Mouse (Mus musculus): ENCODE results near the gene Olfr1392. TPM values are rescaled to one million over a fixed set of nuclear protein-coding genes. Genes with fewer than 3 reads are reported as not detected.

Gene Olfr1392
- total RNA-seq, 1 experiment, result not detected

DNA sequence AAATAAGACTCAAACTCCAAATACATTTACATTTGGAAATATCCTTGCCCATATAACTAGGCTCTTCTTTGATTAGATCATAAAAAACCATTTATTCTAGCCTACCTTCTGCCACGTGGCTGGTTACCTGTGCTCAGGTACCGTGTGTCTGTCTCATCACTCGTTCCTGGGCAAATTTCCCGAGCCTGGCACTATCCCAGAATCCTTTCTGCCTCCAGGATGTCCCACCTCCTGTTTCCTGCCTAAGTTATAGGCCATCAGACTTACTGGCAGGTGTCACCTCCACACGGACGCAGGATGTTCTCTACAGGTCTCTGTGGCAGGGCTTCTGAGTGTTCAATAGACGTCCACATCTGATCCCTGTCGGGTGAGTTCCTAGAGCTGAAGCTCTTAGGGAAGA lies 20.0 kb upstream of the Olfr1392 start:
- TF ChIP-seq ZNF384 (IDR thresholded peaks at IDR 0.05; ENCODE audit: low read depth, low read length) (no peak), MAFK (IDR thresholded peaks at IDR 0.05; ENCODE audit: insufficient read depth, low read depth, low read length) (no peak), CHD2 (IDR thresholded peaks at IDR 0.05; ENCODE audit: low read depth, low read length) (no peak), ZC3H11A (IDR thresholded peaks at IDR 0.05; ENCODE audit: borderline replicate concordance, low read depth, low read length) (no peak), HCFC1 (IDR thresholded peaks at IDR 0.05; ENCODE audit: borderline replicate concordance, insufficient read depth, low read length) (no peak)
- peaks cover 2 to 12% of the 10 kb centered on the region in 2 experiments; a peak in 1 of 4 replicates for H3K4me1 ChIP-seq (ENCODE audit: control insufficient read depth in 2 of 2, insufficient read depth in 2 of 2, low read length in 2 of 2, poor library complexity in 1 of 2)
- in situ Hi-C loops (cut with MboI; ENCODE audit: low sequenced_read_pairs in 2 of 2, unreplicated experiment in 2 of 2), result loop anchor here (5.0 to 25.0 kb wide), 3 partner anchors 78 to 403 kb away; partner anchors contain the start of genes Irgm1 (in 2 of the 2) and Btnl9 (in 1 of the 2)
- no peak overlapping the region for H3K9ac ChIP-seq (ENCODE audit: insufficient read depth, low read depth, low read length, poor library complexity, severe bottlenecking)
- no peaks in the 10 kb centered on the region for H3K9me3 ChIP-seq (ENCODE audit: control insufficient read depth, insufficient read depth, low read depth, low read length)
- no peak overlapping the region for H3K4me3 ChIP-seq (ENCODE audit: insufficient read depth in 1 of 2, low read depth in 1 of 2, low read length in 2 of 2, poor library complexity in 1 of 2, severe bottlenecking in 1 of 2)
- H3K27ac ChIP-seq (ENCODE audit: insufficient read depth, low read depth, low read length, poor library complexity, severe bottlenecking), result no peak overlapping the region
- DNase-seq (ENCODE audit: low read depth, low spot score), result no peak
- peaks cover 2% of the 10 kb centered on the region; the same call in 1 of the 2 replicates for H3K36me3 ChIP-seq (ENCODE audit: control insufficient read depth, insufficient read depth, low read length, poor library complexity, severe bottlenecking)

DNA sequence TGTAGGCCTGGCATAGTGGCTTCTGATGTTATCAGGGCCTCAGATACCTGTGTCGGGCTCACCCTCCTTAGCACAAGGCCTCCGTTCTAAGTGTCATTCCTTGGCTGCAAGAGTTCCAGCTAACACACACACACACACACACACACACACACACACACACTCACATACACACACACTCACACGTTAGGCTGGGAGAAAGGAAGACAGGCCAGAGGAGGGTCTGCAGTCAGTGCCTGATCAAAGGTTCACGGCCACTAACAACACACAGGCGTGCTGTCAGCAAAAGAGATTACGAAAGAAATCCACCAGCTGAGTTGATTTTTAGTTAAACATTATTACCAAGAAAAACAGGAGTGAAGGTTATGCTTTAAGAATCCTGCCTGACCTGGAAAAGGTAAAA lies 18.4 kb upstream of the Olfr1392 start:
- H3K4me3 ChIP-seq (ENCODE audit: insufficient read depth in 1 of 2, low read depth in 1 of 2, low read length in 2 of 2, poor library complexity in 1 of 2, severe bottlenecking in 1 of 2), result no peak overlapping the region
- H3K9ac ChIP-seq (ENCODE audit: insufficient read depth, low read depth, low read length, poor library complexity, severe bottlenecking), result no peak overlapping the region
- H3K9me3 ChIP-seq (ENCODE audit: control insufficient read depth, insufficient read depth, low read depth, low read length), result no peaks in the 10 kb centered on the region
- no peak for DNase-seq (ENCODE audit: low read depth, low spot score)
- in situ Hi-C loops (cut with MboI; ENCODE audit: low sequenced_read_pairs in 2 of 2, unreplicated experiment in 2 of 2), result loop anchor here (5.0 to 25.0 kb wide), 3 partner anchors 79 to 404 kb away; partner anchors contain the start of genes Irgm1 (in 2 of the 2) and Btnl9 (in 1 of the 2)
- H3K27ac ChIP-seq (ENCODE audit: insufficient read depth, low read depth, low read length, poor library complexity, severe bottlenecking), result no peak overlapping the region
- peaks cover 0 to 1% of the 10 kb centered on the region in 2 experiments; a peak in 1 of 4 replicates for H3K4me1 ChIP-seq (ENCODE audit: control insufficient read depth in 2 of 2, insufficient read depth in 2 of 2, low read length in 2 of 2, poor library complexity in 1 of 2)
- peaks cover under 1% of the 10 kb centered on the region; the same call in 1 of the 2 replicates for H3K36me3 ChIP-seq (ENCODE audit: control insufficient read depth, insufficient read depth, low read length, poor library complexity, severe bottlenecking)
- TF ChIP-seq ZNF384 (IDR thresholded peaks at IDR 0.05; ENCODE audit: low read depth, low read length) (no peak), MAFK (IDR thresholded peaks at IDR 0.05; ENCODE audit: insufficient read depth, low read depth, low read length) (no peak), CHD2 (IDR thresholded peaks at IDR 0.05; ENCODE audit: low read depth, low read length) (no peak), ZC3H11A (IDR thresholded peaks at IDR 0.05; ENCODE audit: borderline replicate concordance, low read depth, low read length) (no peak), HCFC1 (IDR thresholded peaks at IDR 0.05; ENCODE audit: borderline replicate concordance, insufficient read depth, low read length) (no peak)

DNA sequence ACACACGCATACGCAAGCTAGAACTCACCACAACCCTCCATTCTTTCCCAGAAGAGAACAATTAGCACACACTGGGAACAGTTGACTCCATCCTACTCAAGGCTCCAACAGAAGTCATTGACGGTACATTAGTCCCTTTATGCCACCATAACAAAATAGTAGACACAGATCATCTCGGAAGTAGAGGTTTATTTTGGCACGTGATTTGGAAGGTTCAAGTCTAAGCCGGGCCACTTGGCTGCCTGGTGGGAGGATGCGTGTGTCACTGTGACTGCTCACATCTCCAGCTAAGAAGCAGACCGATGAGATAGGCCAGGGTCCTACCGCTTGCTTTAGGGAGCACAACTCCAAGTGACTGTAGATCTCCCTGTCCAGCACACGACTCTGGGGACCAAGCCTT lies 17.8 kb upstream of the Olfr1392 start:
- no peak for TF ChIP-seq CHD2 (IDR thresholded peaks at IDR 0.05; ENCODE audit: low read depth, low read length)
- TF ChIP-seq ZC3H11A (IDR thresholded peaks at IDR 0.05; ENCODE audit: borderline replicate concordance, low read depth, low read length), result no peak
- no peak for TF ChIP-seq ZNF384 (IDR thresholded peaks at IDR 0.05; ENCODE audit: low read depth, low read length)
- TF ChIP-seq HCFC1 (IDR thresholded peaks at IDR 0.05; ENCODE audit: borderline replicate concordance, insufficient read depth, low read length), result no peak
- TF ChIP-seq MAFK (IDR thresholded peaks at IDR 0.05; ENCODE audit: insufficient read depth, low read depth, low read length), result no peak
- no peak overlapping the region for H3K9ac ChIP-seq (ENCODE audit: insufficient read depth, low read depth, low read length, poor library complexity, severe bottlenecking)
- H3K9me3 ChIP-seq (ENCODE audit: control insufficient read depth, insufficient read depth, low read depth, low read length), result no peaks in the 10 kb centered on the region
- in situ Hi-C loops (cut with MboI; ENCODE audit: low sequenced_read_pairs in 2 of 2, unreplicated experiment in 2 of 2), result loop anchor here (5.0 to 25.0 kb wide), 3 partner anchors 80 to 405 kb away; partner anchors contain the start of genes Irgm1 (in 2 of the 2) and Btnl9 (in 1 of the 2)
- no peak for DNase-seq (ENCODE audit: low read depth, low spot score)
- no peak overlapping the region for H3K4me3 ChIP-seq (ENCODE audit: insufficient read depth in 1 of 2, low read depth in 1 of 2, low read length in 2 of 2, poor library complexity in 1 of 2, severe bottlenecking in 1 of 2)
- H3K36me3 ChIP-seq (ENCODE audit: control insufficient read depth, insufficient read depth, low read length, poor library complexity, severe bottlenecking), result no peaks in the 10 kb centered on the region
- no peak overlapping the region for H3K27ac ChIP-seq (ENCODE audit: insufficient read depth, low read depth, low read length, poor library complexity, severe bottlenecking)
- no peaks in the 10 kb centered on the region; a peak in 1 of 4 replicates for H3K4me1 ChIP-seq (ENCODE audit: control insufficient read depth in 2 of 2, insufficient read depth in 2 of 2, low read length in 2 of 2, poor library complexity in 1 of 2)

DNA sequence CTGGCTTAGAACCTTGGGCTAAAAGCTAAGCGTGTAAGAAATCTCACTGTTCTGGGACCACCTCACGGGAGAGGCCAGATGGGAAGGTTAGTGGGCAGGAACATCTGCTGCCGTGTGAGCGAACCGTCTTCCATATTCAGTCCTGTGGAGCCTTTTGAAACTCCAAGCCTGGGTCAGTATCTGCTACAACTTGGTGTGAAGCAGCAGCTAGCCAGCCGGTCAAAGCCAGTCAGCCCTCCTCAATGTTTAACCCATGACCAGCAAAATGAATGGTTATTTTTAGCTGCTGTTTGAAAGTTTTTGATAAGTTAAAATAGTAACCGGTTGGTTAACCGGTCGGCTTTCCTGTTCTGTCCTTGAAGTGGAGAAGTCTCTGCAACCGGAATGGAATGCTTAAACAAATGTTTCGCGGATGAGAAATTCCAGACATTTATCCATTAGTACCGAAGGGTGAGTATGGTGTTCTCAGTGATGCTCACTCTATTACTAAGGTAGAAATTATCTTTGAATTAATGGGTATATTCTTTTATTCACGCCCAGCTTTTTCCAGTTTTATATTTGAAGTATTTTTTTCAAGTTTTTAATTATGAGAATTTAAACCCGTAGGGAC lies 17.0 kb upstream of the Olfr1392 start:
- in situ Hi-C loops (cut with MboI; ENCODE audit: low sequenced_read_pairs in 2 of 2, unreplicated experiment in 2 of 2), result loop anchor here (5.0 to 25.0 kb wide), 3 partner anchors 81 to 406 kb away; partner anchors contain the start of genes Irgm1 (in 2 of the 2) and Btnl9 (in 1 of the 2)
- Histone ChIP-seq H3K4me3 (ENCODE audit: insufficient read depth in 1 of 2, low read depth in 1 of 2, low read length in 2 of 2, poor library complexity in 1 of 2, severe bottlenecking in 1 of 2) (no peak overlapping the region), H3K27ac (ENCODE audit: insufficient read depth, low read depth, low read length, poor library complexity, severe bottlenecking) (no peak overlapping the region), H3K36me3 (ENCODE audit: control insufficient read depth, insufficient read depth, low read length, poor library complexity, severe bottlenecking) (no peaks in the 10 kb centered on the region), H3K4me1 (ENCODE audit: control insufficient read depth in 2 of 2, insufficient read depth in 2 of 2, low read length in 2 of 2, poor library complexity in 1 of 2) (no peaks in the 10 kb centered on the region; a peak in 1 of 4 replicates), H3K9ac (ENCODE audit: insufficient read depth, low read depth, low read length, poor library complexity, severe bottlenecking) (no peak overlapping the region), H3K9me3 (ENCODE audit: control insufficient read depth, insufficient read depth, low read depth, low read length) (no peaks in the 10 kb centered on the region)
- DNase-seq (ENCODE audit: low read depth, low spot score), result no peak
- TF ChIP-seq HCFC1 (IDR thresholded peaks at IDR 0.05; ENCODE audit: borderline replicate concordance, insufficient read depth, low read length) (no peak), ZNF384 (IDR thresholded peaks at IDR 0.05; ENCODE audit: low read depth, low read length) (no peak), ZC3H11A (IDR thresholded peaks at IDR 0.05; ENCODE audit: borderline replicate concordance, low read depth, low read length) (no peak), MAFK (IDR thresholded peaks at IDR 0.05; ENCODE audit: insufficient read depth, low read depth, low read length) (no peak), CHD2 (IDR thresholded peaks at IDR 0.05; ENCODE audit: low read depth, low read length) (no peak)
